2 mouse cellular contexts compared by ENCODE assay signal in the genomic region with DNA sequence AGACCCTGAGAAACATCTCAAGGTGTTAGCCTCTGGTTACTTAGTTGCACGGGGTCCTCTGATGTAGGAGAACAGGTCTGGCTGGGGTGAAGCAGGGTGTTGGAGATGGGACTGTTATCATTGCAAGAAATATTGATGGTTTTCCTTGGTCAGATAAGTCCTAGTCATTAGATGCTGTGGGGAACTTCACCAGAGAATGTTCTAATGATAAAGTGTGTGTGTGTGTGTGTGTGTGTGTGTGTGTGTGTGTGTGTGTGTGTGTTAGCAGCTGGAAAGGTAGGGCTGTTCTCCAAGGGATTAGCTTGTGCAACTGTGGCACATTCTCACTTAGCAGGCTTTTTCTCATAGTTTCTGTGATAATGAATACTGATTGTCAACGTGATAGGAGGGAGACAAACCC.
TF ChIP-seq lines count a peak whose summit lies in the region.

No protein-coding gene starts in this region.

TF ChIP-seq in C2C12, 6 proteins besides CTCF, POLR2A, EP300 and RAD21 (continued from another document):
- no peak for TF ChIP-seq FOSL1 (IDR thresholded peaks at IDR 0.05; ENCODE audit: insufficient read depth, low read length, poor library complexity, severe bottlenecking)

TF ChIP-seq in myocyte, 11 proteins besides CTCF, POLR2A, EP300 and RAD21 (continued from another document):
- TF ChIP-seq E2F4 (IDR thresholded peaks at IDR 0.05; ENCODE audit: insufficient read depth) (no peak), MYOD1 (IDR thresholded peaks at IDR 0.05; ENCODE audit: control insufficient read depth in 1 of 3, insufficient read length in 2 of 3, low read depth in 2 of 3) (no peak), USF1 (IDR thresholded peaks at IDR 0.05; ENCODE audit: low read depth) (no peak), CEBPB (IDR thresholded peaks at IDR 0.05; ENCODE audit: insufficient read depth, poor library complexity, severe bottlenecking) (no peak), MAX (IDR thresholded peaks at IDR 0.05; ENCODE audit: low read depth) (no peak), SRF (IDR thresholded peaks at IDR 0.05; ENCODE audit: control insufficient read depth, insufficient read length, low read depth) (no peak)
